Mouse (Mus musculus) testis, adult 2 months (tissue): Measurements from ENCODE around the gene Iqce.

Experiments used
- CTCF ChIP-seq: fragments of 200-500 bp; IDR thresholded peaks from 2 replicates; pipeline ENCODE4 v1.5.1; 2012; ENCODE audit warnings: low read depth, mild to moderate bottlenecking, inconsistent platforms, low read length, moderate library complexity; ENCODE audit not compliant: control insufficient read depth, insufficient read depth, insufficient replicate concordance
- POLR2A ChIP-seq: fragments of 200-500 bp; IDR thresholded peaks from 2 replicates; pipeline ENCODE4 v1.6.1; 2012; ENCODE audit warnings: low read depth, mild to moderate bottlenecking, inconsistent platforms, low read length, moderate library complexity; ENCODE audit not compliant: control insufficient read depth

GRCm38 (mm10) chr5:140634798-140635722 is 67.1 kb downstream of the Iqce start:
- TF ChIP-seq CTCF, result no peak
- no peak for TF ChIP-seq POLR2A
